Mouse (Mus musculus) lung, postnatal 0 days (tissue): ENCODE data around the gene Pnmal1. TPM values are rescaled to one million over a fixed set of nuclear protein-coding genes. Genes with fewer than 3 reads are reported as not detected.

ENCODE experiments used
- ATAC-seq: fragments of 200-750 bp; cut with Nextera tagmentation; 2 replicates; pipeline ENCODE4 v1.8.0; 2017; ENCODE audit warnings: moderate library complexity
- DNase-seq: peaks from one replicate; pipeline ENCODE4 v3.0.0-alpha.2; 2016; ENCODE audit warnings: low spot score
- H3K27ac ChIP-seq: fragments of 300-500 bp; sonication (generic); 2 replicates; pipeline ENCODE4 v1.5.1; 2014; ENCODE audit warnings: antibody characterized with exemption, mild to moderate bottlenecking, low read length, mixed read lengths
- H3K27me3 ChIP-seq: fragments of 300-500 bp; sonication (generic); replicated peaks from 2 replicates; pipeline ENCODE4 v1.6.1; 2014; ENCODE audit warnings: low read length, mixed read lengths; ENCODE audit not compliant: insufficient read depth
- H3K36me3 ChIP-seq: fragments of 300-500 bp; sonication (generic); 2 replicates; pipeline ENCODE4 v1.6.1; 2014; ENCODE audit warnings: low read length, mixed read lengths; ENCODE audit not compliant: insufficient read depth
- H3K4me1 ChIP-seq: fragments of 300-500 bp; sonication (generic); 2 replicates; pipeline ENCODE4 v1.6.1; 2014; ENCODE audit warnings: antibody characterized with exemption, low read depth, low read length, mixed read lengths; ENCODE audit not compliant: insufficient read depth
- H3K4me2 ChIP-seq: fragments of 300-500 bp; sonication (generic); replicated peaks from 2 replicates; pipeline ENCODE4 v1.6.1; 2014; ENCODE audit warnings: low read depth, mild to moderate bottlenecking, low read length, moderate library complexity, mixed read lengths
- H3K4me3 ChIP-seq: fragments of 300-500 bp; sonication (generic); 2 replicates; pipeline ENCODE4 v1.5.1; 2014; ENCODE audit warnings: low read depth, low read length
- H3K9ac ChIP-seq: fragments of 300-500 bp; sonication (generic); replicated peaks from 2 replicates; pipeline ENCODE4 v1.6.1; 2014; ENCODE audit warnings: low read depth, mild to moderate bottlenecking
- H3K9me3 ChIP-seq: fragments of 300-500 bp; sonication (generic); 2 replicates; pipeline ENCODE4 v1.6.1; 2016; ENCODE audit warnings: low read length, mixed read lengths
- CTCF ChIP-seq: IDR thresholded peaks from 2 replicates; pipeline ENCODE4 v1.5.1; 2016; ENCODE audit warnings: antibody characterized with exemption, mild to moderate bottlenecking
- EP300 ChIP-seq: IDR thresholded peaks from 2 replicates; pipeline ENCODE4 v1.6.1; 2016; ENCODE audit warnings: antibody characterized with exemption, mild to moderate bottlenecking, control low read depth
- WGBS: fragments of 180-500 bp; shearing (Covaris S2); extraction: QIAGEN DNeasy Blood & Tissue Kit; methylation state at CpG from one replicate; pipeline ENCODE4 v1.1.7; 2014; 5-methylcytosine and 5-hydroxymethylcytosine counted together
- polyA plus RNA-seq: library from polyadenylated mRNA; unstranded; fragments of >200 nt; fragmentation: Nextera tagmentation; extraction: Ambion mirVana; gene quantifications from 2 replicates; pipeline ENCODE4 v1.2.1, GENCODE M21; 2015

Gene Pnmal1
- polyA plus RNA-seq, 1 experiment from 2014 or later = not detected

DNA sequence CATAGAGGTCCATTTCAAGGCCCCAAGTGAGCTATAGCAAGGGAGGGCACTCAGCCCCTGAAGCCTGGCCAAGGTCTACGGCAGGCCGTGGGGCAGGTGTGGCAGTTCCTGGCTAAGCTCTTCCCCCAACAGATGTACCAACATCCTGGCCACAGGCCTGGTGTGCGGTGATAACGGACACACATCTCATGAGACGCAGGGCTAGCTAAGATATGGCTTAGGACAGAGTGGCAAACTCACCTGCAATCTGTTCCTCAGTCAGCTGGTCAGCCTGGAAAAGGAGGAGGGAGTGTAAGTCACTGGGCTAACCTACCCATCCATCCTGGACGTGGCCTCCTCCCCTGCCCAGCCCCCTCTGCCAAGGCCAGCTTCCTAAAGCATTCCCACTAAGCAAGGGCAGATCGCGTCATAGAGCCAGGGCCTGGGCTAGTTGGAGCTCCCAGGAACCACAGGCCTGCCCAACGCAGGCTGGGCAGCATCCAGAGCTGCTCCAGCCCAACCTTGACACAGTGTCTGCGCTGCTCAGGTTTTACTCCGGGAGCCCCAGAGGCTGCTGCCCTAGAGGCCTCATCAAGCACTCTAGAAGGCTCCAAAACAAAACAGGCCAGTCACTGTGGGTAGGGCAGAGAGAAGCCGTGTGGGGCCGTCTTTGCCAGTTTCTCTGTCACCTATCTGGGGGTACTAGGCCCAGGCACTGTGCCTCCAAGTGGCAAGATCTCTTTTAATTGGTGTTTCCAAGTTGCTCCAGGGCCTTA is 39.9 kb upstream of the Pnmal1 start:
- Histone ChIP-seq H3K9ac (no peak overlapping the region), H3K9me3 (no peaks in the 10 kb centered on the region), H3K4me2 (no peak overlapping the region), H3K27me3 (no peaks in the 10 kb centered on the region), H3K27ac (no peak overlapping the region), H3K36me3 (peaks cover 21% of the 10 kb centered on the region), H3K4me3 (no peak overlapping the region), H3K4me1 (peaks cover 16% of the 10 kb centered on the region)
- ATAC-seq (no peak), DNase-seq (no peak)
- TF ChIP-seq EP300 (no peak), CTCF (no peak)
- WGBS = 72% methylated on average over 12 of the region's 13 CpGs

DNA sequence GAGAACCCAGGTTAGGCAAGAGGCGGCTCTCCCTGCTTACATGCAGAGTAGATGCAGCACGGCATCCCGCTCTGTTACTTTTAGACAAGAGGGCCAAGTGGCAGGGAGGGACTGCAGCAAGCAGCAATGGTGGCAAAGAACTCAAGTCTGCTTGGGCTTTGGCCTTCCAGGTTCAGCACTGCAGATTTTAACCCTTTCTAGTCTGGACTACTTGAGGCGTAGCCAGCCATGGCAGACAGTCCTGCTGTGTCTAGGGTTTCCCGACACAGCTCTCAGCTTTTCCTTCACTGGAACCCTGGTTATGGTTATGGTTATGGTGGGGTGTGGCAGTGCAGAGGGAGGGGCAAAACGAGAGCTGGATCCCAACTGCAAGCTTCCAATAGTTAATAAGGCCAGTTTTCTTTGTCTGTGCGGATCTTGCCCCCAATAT is 39.3 kb upstream of the Pnmal1 start:
- Histone ChIP-seq H3K27ac (no peak overlapping the region), H3K36me3 (peaks cover 21% of the 10 kb centered on the region)
- 82% methylated on average over 7 of the region's 7 CpGs for WGBS

DNA sequence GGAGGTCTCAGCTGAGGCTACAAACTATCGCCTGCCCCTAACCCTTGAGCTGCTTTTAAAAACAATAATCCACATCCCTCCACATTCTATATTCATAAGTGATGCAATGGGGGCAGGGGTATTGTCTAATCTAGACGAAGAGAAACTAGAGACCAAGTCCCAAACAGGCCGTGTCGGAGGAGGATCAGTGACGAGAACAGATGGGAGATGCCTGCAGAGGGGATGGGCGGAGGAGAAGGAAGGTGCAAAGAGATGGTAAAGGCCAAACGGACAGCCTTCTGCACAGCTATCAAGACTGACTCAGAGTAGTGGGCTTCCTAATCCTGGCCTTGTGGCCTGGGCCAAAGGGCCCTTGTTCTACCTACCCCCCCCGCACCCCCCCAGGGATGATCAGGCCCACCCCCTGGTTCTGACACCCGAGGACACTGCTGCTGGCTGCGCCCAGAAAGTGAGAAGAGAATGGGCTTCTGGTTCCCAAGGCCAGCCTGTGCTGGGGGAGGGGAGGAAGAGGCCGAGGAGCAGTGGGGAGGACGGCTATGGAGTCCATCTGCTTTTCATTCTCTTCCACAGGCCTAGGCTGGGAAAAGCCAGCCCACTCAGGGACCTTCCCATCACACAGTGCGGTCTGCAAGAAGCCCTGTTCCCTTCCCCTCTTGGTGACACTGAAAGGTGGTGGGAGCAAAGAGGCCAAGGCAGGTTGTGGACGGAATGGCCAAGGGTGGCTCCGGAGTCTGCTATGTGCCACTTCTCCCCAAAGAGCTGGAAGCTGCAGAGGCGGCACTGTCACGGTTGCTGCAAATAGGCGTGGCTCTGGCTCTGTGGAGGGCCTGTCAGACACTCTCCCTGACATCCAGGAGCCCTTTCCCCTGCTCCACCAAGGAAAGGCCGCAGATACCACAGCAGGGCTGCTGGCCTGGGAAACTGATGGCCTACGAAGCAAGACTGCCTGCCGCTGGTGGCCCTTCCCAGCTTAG is 38.4 kb upstream of the Pnmal1 start:
- Histone ChIP-seq H3K4me1 (peaks cover 16% of the 10 kb centered on the region), H3K36me3 (peaks cover 18% of the 10 kb centered on the region), H3K9me3 (no peaks in the 10 kb centered on the region), H3K27ac (0 out of 2 replicates have a peak overlapping the region, but pooled peaks have one; percentile 38), H3K4me3 (no peak overlapping the region), H3K9ac (no peak overlapping the region), H3K27me3 (no peaks in the 10 kb centered on the region), H3K4me2 (peak overlapping the region; percentile 97; the same call in 1 of the 2 replicates)
- TF ChIP-seq CTCF (no peak), EP300 (no peak)
- DNase-seq (no peak), ATAC-seq (no peak)
- 55% methylated on average over 21 of the region's 21 CpGs for WGBS

More for the DNA sequence above, 39.3 kb upstream of the Pnmal1 start:
- no peak for ATAC-seq
- no peaks in the 10 kb centered on the region for H3K27me3 ChIP-seq
- no peaks in the 10 kb centered on the region for H3K9me3 ChIP-seq
- H3K9ac ChIP-seq = no peak overlapping the region
- H3K4me1 ChIP-seq = peaks cover 16% of the 10 kb centered on the region
- H3K4me2 ChIP-seq = no peak overlapping the region
- TF ChIP-seq CTCF (no peak), EP300 (no peak)
- no peak for DNase-seq
- no peak overlapping the region for H3K4me3 ChIP-seq

DNA sequence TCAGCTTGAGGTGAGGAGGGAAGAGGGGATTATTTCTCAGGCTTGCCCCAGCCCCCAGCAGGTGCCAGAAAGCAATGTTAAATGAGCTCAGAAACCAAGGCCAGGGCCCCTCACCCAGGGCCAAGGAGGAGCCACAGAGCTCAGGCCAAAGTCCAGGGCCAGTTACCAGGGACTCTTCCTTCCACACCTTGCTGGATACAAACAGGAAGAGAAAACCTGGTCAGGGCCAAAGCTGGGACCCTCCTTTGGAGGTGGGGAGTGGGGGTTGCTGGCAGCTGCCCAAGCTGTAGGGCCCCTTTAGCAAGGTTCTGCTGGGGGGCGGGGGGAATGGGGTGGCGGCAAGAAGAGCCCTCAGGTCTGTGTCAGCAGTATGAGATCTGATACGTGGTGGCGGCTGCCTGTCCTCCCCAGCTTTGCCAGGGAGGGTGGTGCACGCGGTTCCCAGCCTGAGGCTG is 37.6 kb upstream of the Pnmal1 start:
- Histone ChIP-seq H3K9ac (no peak overlapping the region), H3K9me3 (no peaks in the 10 kb centered on the region), H3K27ac (0 out of 2 replicates have a peak overlapping the region, but pooled peaks have one; percentile 38), H3K4me3 (peak overlapping the region; percentile 90; the same call in 1 of the 2 replicates), H3K4me1 (peaks cover 16% of the 10 kb centered on the region), H3K36me3 (peaks cover 13% of the 10 kb centered on the region), H3K27me3 (no peaks in the 10 kb centered on the region), H3K4me2 (peak overlapping the region; percentile 97)
- 32% methylated on average over 4 of the region's 6 CpGs for WGBS
- no peak for DNase-seq
- no peak for ATAC-seq
- TF ChIP-seq CTCF (no peak), EP300 (no peak)

DNA sequence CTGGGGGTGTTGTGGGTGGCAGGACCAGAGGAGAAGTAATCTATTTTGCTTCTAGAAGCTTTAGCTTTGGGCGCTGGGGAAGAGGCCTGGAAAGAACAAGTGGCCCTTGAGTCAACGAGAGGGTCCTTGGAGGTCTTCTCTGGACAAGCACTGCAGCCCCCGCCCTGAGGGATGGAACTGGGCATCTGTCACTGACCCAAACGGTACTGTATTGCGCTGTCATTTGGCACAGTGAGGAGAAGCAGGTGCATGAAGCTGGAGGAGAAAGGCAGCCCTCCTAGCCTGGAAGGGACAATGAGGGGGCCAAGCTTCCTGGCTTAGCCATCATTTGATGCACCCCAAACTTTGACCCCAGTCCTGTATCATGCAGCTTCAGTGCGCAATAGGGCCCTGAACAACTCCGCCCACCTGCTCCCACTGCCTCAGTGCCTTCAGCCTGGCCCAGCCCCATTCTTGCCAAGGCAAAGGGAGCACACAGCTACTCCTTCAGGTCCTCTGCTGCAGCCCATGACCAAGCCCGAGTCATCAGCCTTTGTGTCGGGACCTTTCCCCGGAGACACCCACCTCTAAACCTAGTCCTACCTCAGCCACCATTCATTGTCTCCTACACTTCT is 37.0 kb upstream of the Pnmal1 start:
- DNase-seq = peak; percentile 19
- WGBS = 43% methylated on average over 10 of the region's 10 CpGs

More for the DNA sequence above, 37.0 kb upstream of the Pnmal1 start:
- Histone ChIP-seq H3K9ac (peak overlapping the region; percentile 87; the same call in 1 of the 2 replicates), H3K9me3 (no peaks in the 10 kb centered on the region), H3K36me3 (peaks cover 7% of the 10 kb centered on the region; the same call in 1 of the 2 replicates), H3K27ac (peak overlapping the region; percentile 97; the same call in 1 of the 2 replicates), H3K27me3 (no peaks in the 10 kb centered on the region), H3K4me1 (peaks cover 16% of the 10 kb centered on the region), H3K4me3 (peak overlapping the region; percentile 90), H3K4me2 (peak overlapping the region; percentile 97)
- TF ChIP-seq EP300 (no peak), CTCF (no peak)
- ATAC-seq = no peak
